Mouse (Mus musculus) brown adipose tissue, adult 24 weeks (tissue): ENCODE data around the gene Trim12a. TPM values are rescaled to one million over a fixed set of nuclear protein-coding genes. Genes with fewer than 3 reads are reported as not detected.
A peak's percentile ranks its signal among the peaks of the same experiment; 100 is the strongest.
"Not testable (repeated sequence)": the region's sequence is repeated elsewhere in the genome, so short reads cannot be mapped to it uniquely, and the experiment has no call there.

Experiments used
- H3K27ac ChIP-seq: fragments of 200-500 bp; replicated peaks from 2 replicates; pipeline ENCODE4 v1.5.1; 2012; ENCODE audit warnings: low read depth, mild to moderate bottlenecking, low read length
- H3K4me1 ChIP-seq: fragments of 200-500 bp; 2 replicates; pipeline ENCODE4 v1.6.1; 2012; ENCODE audit warnings: low read length, mixed read lengths; ENCODE audit not compliant: control insufficient read depth, insufficient read depth, insufficient read length
- H3K4me3 ChIP-seq: fragments of 200-500 bp; 2 replicates; pipeline ENCODE4 v1.5.1; 2012; ENCODE audit warnings: low read depth, mild to moderate bottlenecking, low read length, moderate library complexity; ENCODE audit not compliant: insufficient read depth
- polyA plus RNA-seq: library from polyadenylated mRNA; stranded (reverse); fragments of >200 nt; gene quantifications from 2 replicates; pipeline ENCODE4 v1.2.4, GENCODE M21; 2012; ENCODE audit not compliant: missing spikeins, insufficient read depth, insufficient read length

The Trim12a gene
- 10.5 and 11.9 TPM in 2 replicates for polyA plus RNA-seq

DNA sequence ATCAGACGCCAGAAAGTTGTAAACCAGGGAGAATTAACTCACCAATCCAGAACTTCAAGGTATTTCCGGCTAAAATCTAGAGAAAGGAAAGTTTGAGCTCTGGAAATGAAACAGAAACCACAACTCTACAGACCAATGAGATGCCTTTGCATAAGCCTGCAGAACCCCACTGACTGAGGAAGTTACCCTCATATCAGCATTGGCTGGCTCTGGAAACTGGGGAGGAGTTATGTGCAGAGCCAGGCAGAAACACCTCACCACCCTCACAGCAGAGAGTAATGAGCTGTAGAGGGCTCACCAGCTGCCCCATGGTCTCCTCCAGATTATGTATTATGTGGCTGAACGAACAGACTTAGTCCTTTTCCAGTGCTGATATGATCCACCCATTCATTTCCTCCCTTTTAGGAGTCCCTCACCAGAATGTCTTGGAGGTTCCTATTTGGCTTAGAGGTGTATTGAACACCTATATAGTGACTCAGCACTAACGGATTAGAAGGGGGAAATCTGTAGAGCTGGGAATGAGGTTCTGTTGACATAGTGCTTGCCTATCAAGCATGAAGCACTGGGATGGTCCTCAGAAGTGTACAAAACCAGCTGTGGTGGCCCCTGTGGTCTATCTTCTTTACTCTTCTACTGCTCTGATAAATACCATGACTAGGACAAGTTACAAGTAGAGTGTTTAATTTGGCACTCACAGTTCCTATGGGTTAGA lies at the start of gene Trim12a:
Gene Trim12a (minus strand): TSS at position 98 of the 712 bp plus-strand sequence.
- Histone ChIP-seq H3K27ac (peak within 1 kb of the TSS; percentile 89), H3K4me3 (peak within 1 kb of the TSS; percentile 74)
- not testable (repeated sequence) for H3K4me1 ChIP-seq

DNA sequence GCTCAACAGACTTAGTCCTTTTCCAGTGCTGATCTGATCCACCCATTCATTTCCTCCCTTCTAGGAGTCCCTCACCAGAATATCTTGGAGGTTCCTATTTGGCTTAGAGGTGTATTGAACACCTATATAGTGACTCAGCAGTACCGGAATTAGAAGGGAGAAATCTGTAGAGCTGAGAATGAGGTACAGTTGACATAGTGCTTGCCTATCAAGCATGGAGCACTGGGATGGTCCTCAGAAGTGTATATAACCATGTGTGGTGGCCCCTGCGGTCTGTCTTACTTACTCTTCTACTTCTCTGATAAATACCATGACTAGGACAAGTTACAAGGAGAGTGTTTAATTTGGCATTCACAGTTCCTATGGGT lies 38.3 kb upstream of the Trim12a start:
- H3K27ac ChIP-seq: no peak overlapping the region
- H3K4me1 ChIP-seq: no peaks in the 10 kb centered on the region
- no peak overlapping the region for H3K4me3 ChIP-seq

DNA sequence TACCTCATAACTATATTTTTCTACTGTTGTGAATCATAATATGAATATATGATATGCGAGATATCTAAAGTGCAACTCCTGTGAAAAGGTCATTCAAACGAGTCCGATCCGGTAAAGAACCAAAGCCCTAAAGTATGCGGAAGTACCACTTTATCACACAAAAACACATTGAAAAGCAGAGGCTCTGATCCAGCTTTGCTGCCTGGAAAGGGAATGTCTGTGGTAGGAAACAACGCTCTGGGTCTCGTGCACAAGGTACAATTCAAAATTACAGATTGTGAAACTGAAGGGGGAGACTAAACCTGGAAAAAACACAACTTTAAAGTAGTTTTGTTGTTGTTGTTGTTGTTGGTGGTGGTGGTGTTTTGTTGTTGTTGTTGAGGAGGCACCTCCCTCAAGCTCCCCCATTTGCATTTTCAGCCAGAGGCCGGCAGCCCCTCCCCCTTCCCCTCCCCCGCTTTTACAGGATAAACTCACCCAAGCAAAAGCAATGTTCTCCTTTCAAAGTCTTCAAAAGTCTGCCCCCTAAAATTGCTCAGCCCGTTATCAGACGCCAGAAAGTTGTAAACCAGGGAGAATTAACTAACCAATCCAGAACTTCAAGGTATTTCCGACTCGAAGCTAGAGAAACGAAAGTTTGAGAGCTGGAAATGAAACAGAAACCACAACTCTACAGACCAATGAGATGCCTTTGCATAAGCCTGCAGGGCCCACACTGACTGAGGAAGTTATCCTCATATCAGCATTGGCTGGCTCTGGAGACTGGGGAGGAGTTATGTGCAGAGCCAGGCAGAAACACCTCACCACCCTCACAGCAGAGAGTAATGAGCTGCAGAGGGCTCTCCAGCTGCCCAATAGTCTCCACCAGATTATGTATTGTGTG lies 37.7 kb upstream of the Trim12a start, which contains the start of gene Trim12c:
Gene Trim12c (minus strand): TSS at position 646 of the 883 bp plus-strand sequence.
- H3K4me1 ChIP-seq: no peaks in the 10 kb centered on the region
- peak within 1 kb of the TSS; percentile 63 for H3K4me3 ChIP-seq
- H3K27ac ChIP-seq: peak within 1 kb of the TSS; percentile 85

DNA sequence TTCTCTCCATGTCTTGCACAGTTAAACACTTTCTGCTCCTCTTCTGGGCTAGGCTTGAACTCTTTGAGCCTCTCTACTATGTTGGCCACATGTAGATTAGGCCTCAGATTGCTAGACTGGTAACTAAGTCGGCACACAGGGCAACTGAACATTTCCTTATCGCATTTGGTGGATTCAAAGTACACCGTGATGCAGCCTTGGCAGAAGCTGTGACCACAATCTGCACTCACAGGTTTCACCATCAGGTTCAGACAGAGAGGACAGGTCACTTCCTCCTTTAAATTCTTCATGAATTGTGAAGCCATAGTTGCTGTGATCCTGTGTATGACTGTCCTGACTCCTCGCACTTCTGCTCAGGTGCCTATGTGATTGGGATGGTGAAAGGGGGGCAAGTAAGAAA lies 32.8 kb upstream of the Trim12a start:
- H3K27ac ChIP-seq, H3K4me1 ChIP-seq, H3K4me3 ChIP-seq: not testable (repeated sequence)

DNA sequence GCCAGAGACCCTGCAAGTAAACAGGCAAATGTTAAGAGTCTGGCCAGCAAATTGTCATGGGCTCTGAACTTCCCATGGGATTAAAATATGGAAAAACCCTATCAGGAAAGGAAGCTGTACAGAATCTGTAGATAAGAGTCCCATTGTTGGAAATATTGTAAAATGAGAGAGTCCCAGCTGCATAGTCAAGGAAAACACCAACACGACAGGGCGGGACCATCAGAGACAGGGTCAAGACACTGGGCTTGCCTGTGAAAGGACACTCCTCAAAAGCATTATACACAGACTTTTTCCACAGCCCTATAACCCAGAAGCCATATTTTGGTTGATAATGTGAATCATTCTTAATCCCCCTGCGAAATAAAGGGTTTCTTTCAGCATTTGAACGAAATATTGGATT lies 25.5 kb upstream of the Trim12a start:
- H3K4me3 ChIP-seq, H3K4me1 ChIP-seq, H3K27ac ChIP-seq: not testable (repeated sequence)

DNA sequence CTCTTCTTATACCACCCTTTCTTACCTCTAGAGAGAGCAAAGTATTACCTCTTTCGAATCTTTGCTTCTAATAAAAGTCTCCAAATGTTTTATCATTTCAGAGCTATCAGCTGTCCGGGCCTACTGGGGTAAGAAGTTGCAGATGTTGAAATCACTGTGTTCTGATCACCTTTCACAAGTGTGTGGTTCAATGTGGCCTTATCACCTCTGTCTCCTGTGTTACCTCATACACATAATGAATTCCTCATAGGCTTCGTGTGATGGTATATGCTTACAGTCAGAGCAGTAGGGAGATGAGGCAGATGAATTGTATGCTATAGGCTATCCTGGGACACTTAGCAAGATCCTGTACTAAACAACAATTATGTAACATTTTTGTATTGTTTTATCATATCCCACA lies 20.3 kb upstream of the Trim12a start:
- not testable (repeated sequence) for H3K4me3 ChIP-seq, H3K27ac ChIP-seq

DNA sequence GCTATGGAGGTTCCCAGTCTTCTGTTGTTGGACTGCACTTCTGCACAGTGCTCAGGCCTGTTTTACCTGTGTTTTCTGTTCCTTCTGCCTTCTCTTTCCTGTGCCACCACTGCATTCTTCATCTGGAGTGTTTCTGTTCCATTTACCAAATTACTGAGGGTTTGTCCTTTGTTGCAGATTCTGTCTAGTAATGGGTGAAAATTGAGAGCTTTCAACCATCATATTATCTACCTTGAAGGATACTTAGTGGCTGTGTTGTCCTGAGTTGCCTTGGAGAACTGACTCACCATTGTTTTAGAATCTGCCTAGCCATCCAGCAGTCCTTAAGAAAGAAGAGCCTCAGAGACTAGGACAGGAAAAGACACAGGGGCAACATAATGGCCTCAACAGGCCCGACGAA lies 13.9 kb upstream of the Trim12a start, which contains the start of gene Trim34b:
Gene Trim34b (plus strand): TSS at position 301 of the 400 bp plus-strand sequence.
- not testable (repeated sequence) for H3K27ac ChIP-seq, H3K4me1 ChIP-seq, H3K4me3 ChIP-seq

More for the DNA sequence above, 20.3 kb upstream of the Trim12a start:
- H3K4me1 ChIP-seq: not testable (repeated sequence)

DNA sequence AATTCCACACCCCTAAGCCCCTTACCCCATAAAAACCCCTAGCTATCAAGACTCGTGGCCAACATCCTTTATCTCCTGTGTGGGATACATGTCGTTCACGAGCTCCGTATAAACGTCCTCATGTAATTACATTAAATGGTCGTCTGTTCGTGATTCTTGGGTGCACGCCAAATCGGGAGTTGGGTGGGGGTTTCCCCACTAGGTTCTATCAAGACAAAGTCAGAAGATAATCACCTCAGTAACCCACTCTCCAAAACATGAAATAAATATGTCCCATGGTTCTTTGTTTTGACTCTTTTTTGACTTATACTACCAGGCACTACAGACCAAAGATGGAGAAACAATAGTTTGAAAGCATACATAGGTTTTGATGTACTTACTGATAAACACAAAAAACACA lies 6.8 kb upstream of the Trim12a start:
- no peak overlapping the region for H3K27ac ChIP-seq
- no peaks in the 10 kb centered on the region for H3K4me1 ChIP-seq
- no peak overlapping the region for H3K4me3 ChIP-seq

DNA sequence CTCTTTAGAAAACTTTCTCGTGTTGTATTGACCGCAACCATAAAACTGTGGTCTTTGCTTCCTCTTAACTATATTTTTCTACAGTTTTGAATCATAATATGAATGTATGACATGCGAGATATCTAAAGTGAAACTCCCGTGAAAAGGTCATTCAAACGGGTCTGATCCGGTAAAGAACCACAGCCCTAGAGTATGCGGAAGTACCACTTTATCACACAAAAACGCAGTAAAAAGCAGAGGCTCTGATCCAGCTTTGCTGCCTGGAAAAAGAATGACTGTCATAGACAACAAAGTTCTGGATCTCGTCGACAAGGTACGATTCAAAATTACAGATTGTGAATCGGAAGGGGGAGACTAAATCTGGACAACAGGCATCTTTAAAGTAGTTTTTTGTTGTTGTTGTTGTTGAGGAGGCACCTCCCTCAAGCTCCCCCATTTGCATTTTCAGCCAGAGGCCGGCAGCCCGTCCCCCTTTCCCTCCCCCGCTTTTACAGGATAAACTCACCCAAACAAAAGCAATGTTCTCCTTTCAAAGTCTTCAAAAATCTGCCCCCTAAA lies 391 bp downstream of the Trim12a start:
- Histone ChIP-seq H3K4me3 (peak overlapping the region; percentile 74), H3K4me1 (no peaks in the 10 kb centered on the region), H3K27ac (peak overlapping the region; percentile 89)

DNA sequence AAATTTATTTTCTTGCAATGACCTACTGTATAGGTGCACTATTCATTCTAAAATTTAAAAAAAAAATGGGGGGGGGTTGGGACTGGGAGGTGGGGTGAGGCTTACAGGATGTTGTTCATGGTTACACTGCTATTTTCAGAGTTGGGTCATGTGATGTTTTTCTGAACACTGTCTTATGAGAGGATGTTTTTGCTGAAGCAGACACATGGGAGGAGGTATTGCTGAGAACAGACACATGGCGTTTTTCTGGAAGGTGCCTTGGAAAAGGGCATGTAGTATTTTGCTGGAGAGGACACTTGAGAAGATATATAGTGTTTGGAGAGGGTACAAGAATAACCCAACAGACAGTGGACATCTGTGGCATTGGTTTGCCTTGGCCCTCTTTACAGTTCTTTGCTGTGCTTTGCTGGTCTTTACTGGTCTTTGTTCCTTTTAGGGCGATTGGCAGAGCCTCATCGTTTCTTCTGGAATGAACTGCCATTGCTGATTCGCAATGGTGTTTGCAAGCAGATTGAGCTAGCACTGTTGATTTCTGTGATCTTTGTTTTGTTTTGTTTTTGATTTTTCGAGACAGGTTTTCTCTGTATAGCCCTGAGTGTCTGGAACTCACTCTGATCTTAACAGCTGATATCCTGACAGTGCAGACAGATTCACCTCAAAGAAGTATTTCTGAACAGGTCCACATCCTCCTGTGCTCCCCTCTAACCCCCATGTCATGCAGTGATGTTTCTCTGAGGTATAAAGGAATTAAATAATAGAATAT lies 23.4 kb downstream of the Trim12a start:
- Histone ChIP-seq H3K27ac (0 out of 2 replicates have a peak overlapping the region, but pooled peaks have one; percentile 0), H3K4me3 (no peak overlapping the region), H3K4me1 (no peaks in the 10 kb centered on the region)

DNA sequence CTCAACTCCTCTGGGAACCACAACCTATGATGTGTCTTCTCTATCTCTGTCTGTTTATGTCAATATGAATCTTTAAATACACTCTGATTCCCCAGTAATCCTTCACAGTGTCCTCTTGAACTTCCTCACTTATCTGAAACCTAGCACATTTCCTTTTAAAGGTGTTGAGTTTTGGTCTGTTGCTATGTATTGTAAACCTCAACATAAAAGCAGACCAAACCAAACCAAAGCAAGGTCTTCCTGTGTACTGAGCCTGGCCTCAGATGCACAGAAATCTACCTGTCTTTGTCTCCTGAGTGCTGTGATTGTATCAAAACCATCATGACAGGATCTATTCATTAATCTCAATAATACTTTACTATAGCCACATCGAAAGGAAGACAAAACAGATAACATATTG lies 24.6 kb downstream of the Trim12a start:
- H3K4me3 ChIP-seq: no peak overlapping the region
- no peaks in the 10 kb centered on the region for H3K4me1 ChIP-seq
- H3K27ac ChIP-seq: no peak overlapping the region

DNA sequence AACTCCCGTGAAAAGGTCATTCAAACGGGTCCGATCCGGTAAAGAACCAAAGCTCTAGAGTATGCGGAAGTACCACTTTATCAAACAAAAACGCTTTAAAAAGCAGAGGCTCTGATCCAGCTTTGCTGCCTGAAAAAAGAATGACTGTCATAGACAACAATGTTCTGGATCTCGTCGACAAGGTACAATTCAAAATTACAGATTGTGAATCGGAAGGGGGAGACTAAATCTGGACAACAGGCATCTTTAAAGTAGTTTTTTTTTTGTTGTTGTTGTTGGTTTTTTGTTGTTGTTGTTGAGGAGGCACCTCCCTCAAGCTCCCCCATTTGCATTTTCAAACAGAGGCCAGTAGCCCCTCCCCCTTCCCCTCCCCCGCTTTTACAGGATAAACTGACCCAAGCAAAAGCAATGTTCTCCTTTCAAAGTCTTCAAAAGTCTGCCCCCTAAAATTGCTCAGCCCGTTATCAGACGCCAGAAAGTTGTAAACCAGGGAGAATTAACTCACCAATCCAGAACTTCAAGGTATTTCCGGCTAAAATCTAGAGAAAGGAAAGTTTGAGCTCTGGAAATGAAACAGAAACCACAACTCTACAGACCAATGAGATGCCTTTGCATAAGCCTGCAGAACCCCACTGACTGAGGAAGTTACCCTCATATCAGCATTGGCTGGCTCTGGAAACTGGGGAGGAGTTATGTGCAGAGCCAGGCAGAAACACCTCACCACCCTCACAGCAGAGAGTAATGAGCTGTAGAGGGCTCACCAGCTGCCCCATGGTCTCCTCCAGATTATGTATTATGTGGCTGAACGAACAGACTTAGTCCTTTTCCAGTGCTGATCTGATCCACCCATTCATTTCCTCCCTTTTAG lies 27.5 kb downstream of the Trim12a start, which contains the start of gene Trim5:
Gene Trim5 (minus strand): TSS at position 519 of the 868 bp plus-strand sequence.
- H3K4me1 ChIP-seq: not testable (repeated sequence)
- Histone ChIP-seq H3K4me3 (peak within 1 kb of the TSS; percentile 57), H3K27ac (peak within 1 kb of the TSS; percentile 48)

DNA sequence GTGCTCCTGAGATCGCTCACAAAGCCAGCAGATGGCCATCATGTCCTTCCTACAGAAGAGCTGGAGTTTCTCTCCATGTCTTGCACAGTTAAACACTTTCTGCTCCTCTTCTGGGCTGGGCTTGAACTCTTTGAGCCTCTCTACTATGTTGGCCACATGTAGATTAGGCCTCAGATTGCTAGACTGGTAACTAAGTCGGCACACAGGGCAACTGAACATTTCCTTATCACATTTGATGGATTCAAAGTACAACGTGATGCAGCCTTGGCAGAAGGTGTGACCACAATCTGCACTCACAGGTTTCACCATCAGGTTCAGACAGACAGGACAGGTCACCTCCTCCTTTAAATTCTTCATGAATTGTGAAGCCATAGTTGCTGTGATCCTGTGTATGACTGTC lies 35.9 kb downstream of the Trim12a start:
- not testable (repeated sequence) for H3K27ac ChIP-seq, H3K4me3 ChIP-seq, H3K4me1 ChIP-seq

DNA sequence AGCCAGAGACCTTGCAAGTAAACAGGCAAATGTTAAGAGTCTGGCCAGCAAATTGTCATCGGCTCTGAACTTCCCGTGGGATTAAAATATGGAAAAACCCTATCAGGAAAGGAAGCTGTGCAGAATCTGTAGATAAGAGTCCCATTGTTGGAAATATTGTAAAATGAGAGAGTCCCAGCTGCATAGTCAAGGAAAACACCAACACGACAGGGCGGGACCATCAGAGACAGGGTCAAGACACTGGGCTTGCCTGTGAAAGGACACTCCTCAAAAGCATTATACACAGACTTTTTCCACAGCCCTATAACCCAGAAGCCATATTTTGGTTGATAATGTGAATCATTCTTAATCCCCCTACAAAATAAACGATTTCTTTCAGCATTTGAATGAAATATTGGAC lies 49.9 kb downstream of the Trim12a start:
- not testable (repeated sequence) for H3K4me3 ChIP-seq, H3K27ac ChIP-seq, H3K4me1 ChIP-seq
